Mouse (Mus musculus) cerebellum, postnatal 14 days (tissue): ENCODE measurements at regions not wholly inside any gene's neighbourhood (a gene's known extent, or its start where the extent isn't known, plus 50 kb on each side); places are given as distances from the start of the nearest gene placed in this dataset.

Experiments
- DNase-seq, 2 experiments: peaks; one replicate each; pipeline ENCODE4 v3.0.0; 2021; ENCODE audit warnings: mixed read lengths in 2 of 2

- DNase-seq, result no peak
Observed at GRCm38 (mm10) chr13:44580156-44580736, 149.0 kb upstream of the Jarid2 start.

- no peak for DNase-seq
Observed at GRCm38 (mm10) chr13:44580767-44581166, 148.5 kb upstream of the Jarid2 start.

- DNase-seq, result no peak
Observed at GRCm38 (mm10) chr13:44581947-44582766, 147.1 kb upstream of the Jarid2 start.

GRCm38 (mm10) chr13:44582767-44583085 is 146.5 kb upstream of the Jarid2 start:
- DNase-seq, result no peak

- DNase-seq, result no peak
Observed at GRCm38 (mm10) chr13:44583614-44584013, 145.7 kb upstream of the Jarid2 start.

- DNase-seq, result no peak
Observed at GRCm38 (mm10) chr13:44584151-44584550, 145.1 kb upstream of the Jarid2 start.

- no peak for DNase-seq
Observed at GRCm38 (mm10) chr13:44584551-44584950, 144.7 kb upstream of the Jarid2 start.

- DNase-seq, result no peak
Observed at GRCm38 (mm10) chr13:44587846-44588245, 141.4 kb upstream of the Jarid2 start.

- DNase-seq, result peak in 1 of 2 experiments; percentile 22
Observed at GRCm38 (mm10) chr13:44594645-44595044, 134.6 kb upstream of the Jarid2 start.

GRCm38 (mm10) chr13:44597666-44598065 is 131.6 kb upstream of the Jarid2 start:
- DNase-seq, result no peak

GRCm38 (mm10) chr13:44601024-44601423 is 128.2 kb upstream of the Jarid2 start:
- DNase-seq, result no peak

GRCm38 (mm10) chr13:44602658-44603057 is 126.6 kb upstream of the Jarid2 start:
- DNase-seq, result no peak

GRCm38 (mm10) chr13:44607316-44608285 is 121.7 kb upstream of the Jarid2 start:
- peak; percentile 19 to 40 for DNase-seq

GRCm38 (mm10) chr13:44608286-44608675 is 121.0 kb upstream of the Jarid2 start:
- peak; percentile 9 to 13 for DNase-seq

GRCm38 (mm10) chr13:44608681-44609335 is 120.5 kb upstream of the Jarid2 start:
- DNase-seq, result no peak

- DNase-seq, result no peak
Observed at GRCm38 (mm10) chr13:44609606-44610005, 119.7 kb upstream of the Jarid2 start.

GRCm38 (mm10) chr13:44615696-44616095 is 113.6 kb upstream of the Jarid2 start:
- no peak for DNase-seq

- DNase-seq, result no peak
Observed at GRCm38 (mm10) chr13:44618368-44618767, 110.9 kb upstream of the Jarid2 start.

GRCm38 (mm10) chr13:44622661-44623355 is 106.5 kb upstream of the Jarid2 start:
- DNase-seq, result peak; percentile 25 to 36

GRCm38 (mm10) chr13:44624716-44625115 is 104.6 kb upstream of the Jarid2 start:
- DNase-seq, result peak; percentile 17 to 20

GRCm38 (mm10) chr13:44625792-44626191 is 103.5 kb upstream of the Jarid2 start:
- no peak for DNase-seq

- no peak for DNase-seq
Observed at GRCm38 (mm10) chr13:44626806-44627205, 102.5 kb upstream of the Jarid2 start.
